Mouse (Mus musculus): ENCODE results near the gene Tead1.

The Tead1 gene

GRCm38 (mm10) chr7:112679171-112679512 lies at the start of gene Tead1:
Tead1 (plus strand) TSS chr7:112679318.
- DNase-seq: peak; percentile 93

GRCm38 (mm10) chr7:112634505-112635213 lies 44.5 kb upstream of the Tead1 start:
- peak; percentile 74 for DNase-seq

- no peak for DNase-seq
Measured at GRCm38 (mm10) chr7:112635936-112636335, 43.2 kb upstream of the Tead1 start.

GRCm38 (mm10) chr7:112643866-112644543 lies 35.1 kb upstream of the Tead1 start:
- DNase-seq: no peak

GRCm38 (mm10) chr7:112644701-112645100 lies 34.4 kb upstream of the Tead1 start:
- DNase-seq: peak; percentile 83

GRCm38 (mm10) chr7:112645724-112646123 lies 33.4 kb upstream of the Tead1 start:
- DNase-seq: peak; percentile 13

DNA sequence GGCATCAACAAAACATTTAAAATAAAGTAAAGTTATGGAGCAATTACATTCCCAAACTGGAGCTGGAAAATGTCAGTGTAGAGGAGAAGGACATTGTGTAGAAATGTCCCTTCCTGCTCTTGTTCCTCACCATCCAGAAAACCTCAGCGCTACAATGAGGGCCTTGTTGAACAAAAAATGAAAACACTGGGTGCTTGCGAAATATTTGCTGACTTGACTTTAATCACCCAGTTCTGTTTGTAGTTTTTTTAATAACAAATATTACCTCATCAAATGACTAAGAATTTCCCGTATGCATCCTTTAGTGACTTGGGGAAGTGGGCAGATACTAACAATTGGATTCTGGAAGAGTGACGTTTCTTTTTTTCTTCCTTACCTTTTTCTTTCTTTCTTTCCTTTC lies 31.7 kb upstream of the Tead1 start:
- peak; percentile 53 for DNase-seq

DNA sequence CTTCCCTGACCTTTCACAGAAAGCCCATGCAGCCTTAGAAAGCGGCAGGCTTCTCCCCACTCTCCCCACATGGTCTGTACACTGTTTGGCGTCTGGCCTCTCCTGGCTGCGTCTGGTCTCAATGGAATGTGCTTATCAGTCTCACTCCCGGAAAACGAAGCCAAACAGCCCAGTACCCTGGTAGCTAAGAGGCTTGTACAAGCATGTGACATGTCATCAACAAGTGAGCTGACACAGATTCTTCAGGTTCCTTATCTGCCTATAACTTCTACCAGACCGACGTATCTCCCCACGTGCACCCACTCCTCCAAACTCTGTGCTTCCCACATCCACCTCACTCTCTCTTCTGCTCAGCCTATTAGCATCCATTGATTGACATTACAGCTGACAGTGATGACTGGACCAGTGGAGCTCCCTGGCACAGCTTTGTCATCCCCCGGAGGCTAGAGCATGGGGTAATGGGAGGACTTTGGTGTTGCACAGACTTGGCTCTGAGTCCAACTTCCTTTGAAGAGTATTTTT lies 22.9 kb upstream of the Tead1 start:
- DNase-seq: peak; percentile 85

GRCm38 (mm10) chr7:112658939-112659338 lies 20.2 kb upstream of the Tead1 start:
- DNase-seq: no peak

- DNase-seq: no peak
Measured at GRCm38 (mm10) chr7:112659816-112660215, 19.3 kb upstream of the Tead1 start.

- peak; percentile 22 for DNase-seq
Measured at GRCm38 (mm10) chr7:112660325-112660724, 18.8 kb upstream of the Tead1 start.

GRCm38 (mm10) chr7:112662398-112663313 lies 16.5 kb upstream of the Tead1 start:
- DNase-seq: no peak

GRCm38 (mm10) chr7:112663314-112663966 lies 15.7 kb upstream of the Tead1 start:
- DNase-seq: peak; percentile 71

DNA sequence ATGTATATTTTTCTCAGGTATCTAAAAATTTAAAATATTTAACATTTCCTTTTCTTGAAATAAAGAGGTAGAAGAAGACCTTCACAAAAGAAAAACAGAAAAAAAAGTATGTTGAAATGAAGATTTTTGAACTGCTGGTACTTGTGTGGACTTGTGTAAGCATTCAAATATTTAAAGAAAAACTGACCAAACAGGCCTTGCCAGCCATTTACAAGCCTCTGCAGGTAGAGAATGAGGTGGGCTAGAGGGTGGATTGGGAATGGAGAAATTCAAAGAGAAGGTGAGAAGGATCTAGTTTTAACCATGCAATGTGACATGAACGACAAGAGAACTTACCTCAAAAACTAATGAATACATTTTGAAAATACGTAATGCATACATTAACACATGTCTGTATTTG lies 9.1 kb upstream of the Tead1 start:
- DNase-seq: no peak

DNA sequence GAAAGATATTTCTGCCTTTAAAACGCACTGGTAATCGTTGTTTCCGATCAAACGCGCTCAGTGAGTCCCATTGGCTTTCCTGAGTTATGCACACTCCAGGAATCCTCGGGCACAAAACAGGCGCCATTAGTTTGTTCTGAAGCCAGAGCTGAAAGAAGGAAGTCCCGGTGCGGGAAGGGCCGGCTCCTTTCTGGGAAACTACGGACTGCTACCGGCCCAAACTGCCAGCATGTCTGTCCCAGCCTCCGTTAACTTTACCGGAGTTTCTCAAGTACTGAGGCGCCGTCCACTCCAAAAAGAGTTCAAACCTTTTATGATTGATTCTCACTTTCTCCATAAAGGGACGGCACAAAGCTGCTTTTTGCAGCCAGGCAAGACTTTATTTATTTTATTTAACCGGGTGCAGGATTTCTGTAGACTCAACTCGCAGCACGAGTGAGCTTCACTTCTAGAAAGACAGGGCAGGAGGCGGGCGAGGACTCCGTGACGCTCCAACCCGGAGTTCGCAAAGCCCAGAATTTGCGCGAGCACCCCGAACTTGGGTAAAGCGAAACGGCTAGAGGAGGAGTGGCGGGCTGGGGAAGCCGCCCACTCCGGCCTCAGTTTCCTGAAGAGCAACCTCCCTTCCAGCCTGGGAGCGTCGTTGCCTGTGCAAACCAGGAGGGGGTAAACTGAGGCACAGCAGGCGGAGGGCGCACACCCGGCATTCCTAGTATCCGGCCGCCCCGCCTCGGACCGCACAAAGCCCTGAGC lies 524 bp upstream of the Tead1 start:
- peak; percentile 78 for DNase-seq

GRCm38 (mm10) chr7:112679513-112680245 lies 561 bp downstream of the Tead1 start:
- peak; percentile 69 for DNase-seq

GRCm38 (mm10) chr7:112680498-112681251 lies 1.6 kb downstream of the Tead1 start:
- DNase-seq: peak; percentile 28

DNA sequence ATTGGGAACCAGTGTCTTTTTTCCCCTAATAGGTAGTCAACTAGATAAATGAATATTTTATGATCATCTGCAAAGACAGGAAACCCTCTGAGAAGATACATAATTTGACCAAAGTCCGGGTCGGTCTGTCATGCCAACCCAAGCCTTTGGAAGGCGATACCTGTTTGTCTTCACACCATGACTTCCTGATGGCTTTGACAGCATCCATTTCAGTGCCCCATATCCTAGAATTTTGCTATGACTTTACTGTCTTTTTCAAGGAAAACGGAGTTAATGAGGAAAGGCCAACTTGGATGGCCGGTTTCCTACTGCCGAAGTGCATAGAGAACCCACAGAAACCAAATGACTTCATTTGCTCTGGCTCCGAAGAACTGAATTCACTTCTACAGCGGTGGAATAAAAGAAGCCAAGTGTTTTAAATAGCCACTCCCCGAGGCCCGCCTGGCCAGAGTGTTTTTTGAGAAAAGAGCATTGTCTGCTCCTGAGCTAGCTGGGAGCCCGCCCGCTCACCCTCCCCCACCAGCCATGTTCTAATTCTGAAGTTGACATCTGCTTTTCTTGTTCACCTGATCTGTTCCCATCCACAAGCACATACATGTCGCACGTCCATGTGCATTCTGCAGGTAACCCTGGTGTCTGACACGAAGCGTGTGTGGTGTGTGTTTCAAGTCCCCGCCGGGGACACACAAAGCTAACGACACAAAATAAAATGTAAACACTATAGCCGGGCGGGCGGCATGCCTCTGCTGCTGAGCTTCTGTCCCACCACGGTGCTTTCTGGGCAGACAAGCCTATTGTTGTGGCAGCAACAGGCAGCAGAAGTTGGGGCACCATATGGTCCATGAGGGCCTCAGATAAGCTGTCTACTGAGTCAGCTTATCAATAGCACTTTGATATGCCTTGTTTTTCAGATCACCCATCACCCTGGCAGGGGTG lies 5.8 kb downstream of the Tead1 start:
- peak; percentile 40 for DNase-seq

- no peak for DNase-seq
Measured at GRCm38 (mm10) chr7:112685993-112686392, 6.9 kb downstream of the Tead1 start.

All from lung, postnatal 36 days (tissue).